Mouse (Mus musculus) neural tube, embryonic 14.5 days (tissue): ENCODE measurements around the gene Nemf. TPM values are rescaled to one million over a fixed set of nuclear protein-coding genes. Genes with fewer than 3 reads are reported as not detected.

Source experiments
- ATAC-seq: fragments of 200-750 bp; cut with Nextera tagmentation; 2 replicates; pipeline ENCODE4 v1.8.0; 2017; ENCODE audit warnings: low read depth, mild to moderate bottlenecking, moderate TSS enrichment, moderate library complexity
- H3K27ac ChIP-seq: fragments of 300-500 bp; sonication (generic); 2 replicates; pipeline ENCODE4 v1.5.1; 2014; ENCODE audit warnings: low read depth, mild to moderate bottlenecking, control low read depth, low read length, moderate library complexity, mixed read lengths
- H3K27me3 ChIP-seq: fragments of 300-500 bp; sonication (generic); 2 replicates; pipeline ENCODE4 v1.6.1; 2014; ENCODE audit warnings: low read length; ENCODE audit not compliant: control insufficient read depth, insufficient read depth
- H3K36me3 ChIP-seq: fragments of 300-500 bp; sonication (generic); 2 replicates; pipeline ENCODE4 v1.6.1; 2014; ENCODE audit warnings: low read length, mixed read lengths; ENCODE audit not compliant: control insufficient read depth, insufficient read depth
- H3K4me1 ChIP-seq: fragments of 300-500 bp; sonication (generic); 2 replicates; pipeline ENCODE4 v1.6.1; 2014; ENCODE audit warnings: low read length; ENCODE audit not compliant: control insufficient read depth, insufficient read depth
- H3K4me2 ChIP-seq: fragments of 300-500 bp; sonication (generic); 2 replicates; pipeline ENCODE4 v1.6.1; 2014; ENCODE audit warnings: mild to moderate bottlenecking, low read depth, low read length, control low read depth
- H3K4me3 ChIP-seq: fragments of 300-500 bp; sonication (generic); 2 replicates; pipeline ENCODE4 v1.5.1; 2014; ENCODE audit warnings: low read depth, low read length, control low read depth, mixed read lengths
- H3K9ac ChIP-seq: fragments of 300-500 bp; sonication (generic); replicated peaks from 2 replicates; pipeline ENCODE4 v1.6.1; 2014; ENCODE audit warnings: low read depth, mild to moderate bottlenecking, control low read depth, low read length, mixed read lengths
- H3K9me3 ChIP-seq: fragments of 300-500 bp; sonication (generic); 2 replicates; pipeline ENCODE4 v1.6.1; 2016; ENCODE audit warnings: low read length; ENCODE audit not compliant: control insufficient read depth
- WGBS: fragments of 180-500 bp; shearing (Covaris S2); extraction: QIAGEN DNeasy Blood & Tissue Kit; methylation state at CpG from one replicate; pipeline ENCODE4 v1.1.7; 2014; 5-methylcytosine and 5-hydroxymethylcytosine counted together
- polyA plus RNA-seq: library from polyadenylated mRNA; unstranded; fragments of >200 nt; fragmentation: Nextera tagmentation; extraction: Ambion mirVana; gene quantifications from 2 replicates; pipeline ENCODE4 v1.2.1, GENCODE M21; 2014

The Nemf gene
- polyA plus RNA-seq, 1 experiment from 2014 or later: 97.2 TPM

- Histone ChIP-seq H3K27me3 (no peaks in the 10 kb centered on the region), H3K4me3 (no peak overlapping the region), H3K4me1 (peaks cover 22% of the 10 kb centered on the region), H3K4me2 (no peak overlapping the region), H3K27ac (no peak overlapping the region), H3K9ac (no peak overlapping the region), H3K9me3 (no peaks in the 10 kb centered on the region), H3K36me3 (peaks cover 38% of the 10 kb centered on the region)
- no peak for ATAC-seq
- WGBS: 89% methylated on average over 2 of the region's 2 CpGs
These were observed 56.6 kb downstream of the Nemf start for GRCm38 (mm10) chr12:69300391-69300790.

GRCm38 (mm10) chr12:69299831-69300230 is 57.1 kb downstream of the Nemf start:
- Histone ChIP-seq H3K9ac (no peak overlapping the region), H3K4me1 (peaks cover 22% of the 10 kb centered on the region), H3K36me3 (peaks cover 33% of the 10 kb centered on the region), H3K9me3 (no peaks in the 10 kb centered on the region), H3K27me3 (no peaks in the 10 kb centered on the region), H3K4me2 (no peak overlapping the region), H3K4me3 (no peak overlapping the region), H3K27ac (no peak overlapping the region)
- WGBS: 92% methylated on average over 3 of the region's 3 CpGs
- no peak for ATAC-seq

- 67% methylated on average over 12 of the region's 12 CpGs for WGBS
- no peak for ATAC-seq
- Histone ChIP-seq H3K9ac (no peak overlapping the region; the same call in 1 of the 2 replicates), H3K9me3 (no peaks in the 10 kb centered on the region), H3K27ac (no peak overlapping the region), H3K27me3 (no peaks in the 10 kb centered on the region), H3K4me2 (peak overlapping the region; percentile 80; the same call in 1 of the 2 replicates), H3K4me3 (no peak overlapping the region), H3K4me1 (peaks cover 22% of the 10 kb centered on the region), H3K36me3 (peaks cover 28% of the 10 kb centered on the region)
These were observed 57.7 kb downstream of the Nemf start for GRCm38 (mm10) chr12:69299231-69299630.

GRCm38 (mm10) chr12:69298281-69298680 is 58.7 kb downstream of the Nemf start:
- H3K36me3 ChIP-seq: peaks cover 20% of the 10 kb centered on the region
- peak overlapping the region; percentile 80 for H3K4me2 ChIP-seq
- H3K27ac ChIP-seq: no peak overlapping the region
- H3K4me1 ChIP-seq: peaks cover 22% of the 10 kb centered on the region
- 83% methylated on average over 4 of the region's 4 CpGs for WGBS
- no peaks in the 10 kb centered on the region for H3K27me3 ChIP-seq
- peak overlapping the region; percentile 98 for H3K4me3 ChIP-seq
- no peaks in the 10 kb centered on the region for H3K9me3 ChIP-seq
- no peak for ATAC-seq
- H3K9ac ChIP-seq: 0 out of 2 replicates have a peak overlapping the region, but pooled peaks have one; percentile 98

GRCm38 (mm10) chr12:69297411-69298150 is 59.4 kb downstream of the Nemf start:
- Histone ChIP-seq H3K9ac (peak overlapping the region; percentile 98), H3K27ac (peak overlapping the region; percentile 95), H3K9me3 (no peaks in the 10 kb centered on the region), H3K4me3 (peak overlapping the region; percentile 98), H3K36me3 (peaks cover 17% of the 10 kb centered on the region), H3K4me2 (peak overlapping the region; percentile 80), H3K27me3 (no peaks in the 10 kb centered on the region), H3K4me1 (peaks cover 22% of the 10 kb centered on the region)
- ATAC-seq: no peak
- 18% methylated on average over 20 of the region's 20 CpGs for WGBS

- Histone ChIP-seq H3K27ac (peak within 1 kb of the TSS; percentile 95), H3K27me3 (no peaks in the 10 kb centered on the region), H3K4me3 (peak within 1 kb of the TSS; percentile 98), H3K36me3 (peaks cover 9% of the 10 kb centered on the region; the same call in 1 of the 2 replicates), H3K9ac (peak within 1 kb of the TSS; percentile 98), H3K9me3 (no peaks in the 10 kb centered on the region), H3K4me2 (peak within 1 kb of the TSS; percentile 80), H3K4me1 (peaks cover 22% of the 10 kb centered on the region)
- ATAC-seq: peak; percentile 97
- WGBS: under 1% methylated on average over 89 of the region's 98 CpGs
These were observed 60.2 kb downstream of the Nemf start, which contains the start of gene Klhdc2 for GRCm38 (mm10) chr12:69296511-69297410. Gene Klhdc2 (plus strand): TSS chr12:69296681.

GRCm38 (mm10) chr12:69295651-69296050 is 61.3 kb downstream of the Nemf start:
- H3K27ac ChIP-seq: peak overlapping the region; percentile 95
- H3K4me1 ChIP-seq: peaks cover 22% of the 10 kb centered on the region
- peak overlapping the region; percentile 50 for H3K4me2 ChIP-seq
- no peak for ATAC-seq
- H3K9ac ChIP-seq: peak overlapping the region; percentile 98; the same call in 1 of the 2 replicates
- peaks cover 5% of the 10 kb centered on the region; the same call in 1 of the 2 replicates for H3K36me3 ChIP-seq
- H3K4me3 ChIP-seq: no peak overlapping the region; the same call in 1 of the 2 replicates
- H3K27me3 ChIP-seq: no peaks in the 10 kb centered on the region
- H3K9me3 ChIP-seq: no peaks in the 10 kb centered on the region
- WGBS: 88% methylated on average over 4 of the region's 4 CpGs

- Histone ChIP-seq H3K4me1 (peaks cover 22% of the 10 kb centered on the region), H3K9ac (no peak overlapping the region), H3K4me3 (no peak overlapping the region), H3K36me3 (no peaks in the 10 kb centered on the region), H3K27me3 (no peaks in the 10 kb centered on the region), H3K9me3 (no peaks in the 10 kb centered on the region), H3K27ac (no peak overlapping the region), H3K4me2 (no peak overlapping the region)
- WGBS: 81% methylated on average over 2 of the region's 2 CpGs
- no peak for ATAC-seq
These were observed 62.0 kb downstream of the Nemf start for GRCm38 (mm10) chr12:69294936-69295335.
